Mouse (Mus musculus): ENCODE measurements around the gene Ppargc1a. TPM values are rescaled to one million over a fixed set of nuclear protein-coding genes. Genes with fewer than 3 reads are reported as not detected.
A peak's percentile ranks its signal among the peaks of the same experiment; 100 is the strongest.

Ppargc1a gene
- total RNA-seq, 2 experiments from 2014 or later = 28.9 to 96.0 TPM

DNA sequence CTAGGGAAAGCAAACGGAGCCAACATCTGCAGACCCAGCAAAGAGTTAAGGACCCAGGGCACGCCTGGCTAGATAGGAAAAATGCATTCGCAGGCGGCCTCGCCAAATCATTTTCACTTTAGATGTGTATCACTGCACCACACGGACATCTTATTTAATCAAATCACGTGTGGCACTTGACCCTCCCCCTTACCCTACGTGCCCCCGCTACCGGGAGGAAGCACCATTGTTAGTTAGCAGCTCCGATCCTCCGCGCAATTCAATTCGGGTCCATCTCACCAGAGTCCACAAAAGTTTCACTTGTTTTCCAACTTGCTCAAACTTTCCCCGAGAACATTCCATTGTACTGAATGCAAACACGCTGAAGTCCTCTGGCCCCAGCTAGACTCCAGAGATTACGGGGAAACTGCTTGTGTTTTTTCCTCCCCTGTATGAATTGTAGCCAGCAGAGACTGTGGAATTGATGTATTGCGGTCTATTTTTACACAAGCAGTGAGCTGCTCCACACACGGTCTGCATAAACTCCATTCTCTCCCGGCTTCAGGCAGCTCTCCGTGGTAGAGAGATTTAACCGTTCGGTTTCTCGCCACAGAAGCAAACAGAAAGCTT is 14.9 kb downstream of the Ppargc1a start:
- DNase-seq = peak; percentile 61

DNA sequence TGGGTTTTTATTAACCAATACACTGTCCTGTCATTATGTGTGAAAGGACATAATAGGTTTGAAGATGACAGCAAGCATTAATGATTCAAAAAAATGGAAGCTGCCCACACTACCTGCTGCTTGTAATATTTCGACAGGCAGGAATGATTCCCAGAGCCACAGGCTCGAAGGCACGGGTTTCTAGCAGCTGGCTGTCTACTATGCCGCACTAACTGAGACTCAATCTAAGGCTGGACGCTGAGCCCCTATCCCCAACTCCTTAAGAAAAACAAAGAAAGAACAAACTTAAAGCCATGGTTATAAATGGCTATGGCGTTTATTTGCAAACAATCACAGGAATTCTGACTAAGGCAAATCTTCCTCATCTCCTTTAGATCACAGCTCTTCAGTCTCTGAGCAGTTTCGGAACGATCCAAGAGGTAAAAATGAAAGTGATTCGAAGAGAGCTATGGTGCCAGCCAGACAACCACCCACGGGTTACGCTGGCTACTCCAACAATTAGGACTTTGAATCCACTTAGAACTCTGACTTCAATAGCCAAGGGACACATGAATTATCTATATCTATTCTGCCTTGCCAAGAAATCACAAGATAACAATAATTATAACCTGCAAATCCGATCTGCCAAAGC is 15.6 kb downstream of the Ppargc1a start:
- DNase-seq = peak; percentile 14

DNA sequence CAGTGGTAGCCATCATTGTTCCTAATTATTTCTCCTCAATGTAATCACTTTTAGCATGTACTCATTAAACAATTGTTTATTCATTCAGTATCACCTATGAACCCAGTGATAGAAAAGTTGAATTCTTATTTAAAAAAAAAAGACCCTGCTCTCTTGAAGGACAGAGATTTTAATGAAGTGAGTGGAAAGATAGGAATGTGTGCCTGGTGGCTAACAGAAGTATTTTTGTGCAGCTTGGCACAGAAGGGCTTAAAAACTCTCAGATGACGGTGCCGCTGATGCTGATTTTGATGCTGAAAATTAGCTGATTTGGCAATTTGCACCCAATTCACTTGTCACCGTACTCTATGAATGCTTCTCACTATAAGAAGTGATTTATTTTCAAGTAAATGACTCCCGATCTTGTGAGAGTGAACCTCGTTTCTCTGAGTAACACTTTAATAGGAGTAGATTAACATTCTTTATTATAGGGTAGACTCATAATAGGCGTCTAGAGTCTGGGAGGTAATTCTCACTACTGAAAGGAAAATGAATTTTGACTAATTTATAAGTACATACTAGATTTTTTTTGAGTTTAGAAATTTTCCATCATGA is 20.0 kb downstream of the Ppargc1a start:
- no peak for DNase-seq

DNA sequence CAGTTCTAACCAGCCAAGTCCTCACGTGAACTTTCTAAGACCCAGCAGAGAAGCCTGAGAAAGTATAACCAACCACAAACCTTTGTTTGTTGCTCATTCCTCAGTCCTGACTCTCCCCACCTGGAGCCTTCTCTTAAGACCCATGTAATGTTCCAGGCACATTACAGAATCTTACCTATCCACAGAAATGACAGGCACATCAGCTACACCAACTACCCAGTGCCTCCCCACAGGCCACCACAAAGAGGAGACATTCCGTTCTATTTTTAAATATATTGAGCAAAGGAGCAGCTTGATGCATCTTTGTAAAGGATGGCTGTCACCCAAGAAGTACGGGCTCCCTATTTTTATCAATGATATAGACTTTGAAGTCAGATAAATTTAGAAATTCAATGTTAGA is 20.7 kb downstream of the Ppargc1a start:
- no peak for DNase-seq

DNA sequence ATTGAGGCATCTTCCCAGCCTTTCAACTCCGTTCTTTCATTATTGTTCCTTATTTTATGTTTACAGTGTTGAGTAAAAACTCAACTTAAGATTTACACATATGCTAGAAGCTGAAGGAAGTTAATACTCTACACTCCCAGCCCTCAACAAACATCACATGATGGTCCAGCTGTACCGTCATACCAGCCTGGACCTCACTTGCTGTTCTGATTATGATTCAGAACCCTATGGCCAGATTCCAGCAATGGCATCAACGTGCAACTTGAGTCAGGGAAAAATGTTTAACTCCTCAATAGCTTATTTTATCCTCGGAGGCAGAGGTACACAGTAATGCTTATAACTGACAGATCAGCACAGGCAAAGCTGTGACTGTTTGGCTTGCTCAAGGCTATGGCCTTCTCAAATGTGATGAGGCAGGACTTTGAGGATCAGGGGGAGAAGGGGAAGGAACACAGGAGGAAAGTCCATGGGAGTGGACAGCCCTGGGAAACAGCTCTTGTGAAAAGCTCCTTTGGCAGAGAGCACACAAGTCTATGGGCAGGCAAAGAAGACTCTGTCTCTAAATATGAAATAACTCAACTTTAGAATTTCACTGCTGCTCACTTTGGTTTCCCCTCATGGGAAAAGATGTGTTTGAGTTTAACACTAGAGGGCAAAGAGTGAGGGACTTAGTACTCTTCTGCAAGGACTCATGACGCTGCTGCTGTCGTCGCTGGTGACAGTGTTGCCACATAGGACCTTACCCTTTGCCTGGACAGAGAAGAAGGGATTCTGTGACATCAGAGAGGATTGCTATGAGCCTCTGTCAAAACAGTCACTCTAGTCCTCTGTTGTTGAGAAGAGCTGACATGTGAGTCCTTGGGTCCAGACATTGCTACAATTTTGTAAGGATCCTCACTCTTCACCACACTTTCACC is 22.1 kb downstream of the Ppargc1a start:
- no peak for DNase-seq

DNA sequence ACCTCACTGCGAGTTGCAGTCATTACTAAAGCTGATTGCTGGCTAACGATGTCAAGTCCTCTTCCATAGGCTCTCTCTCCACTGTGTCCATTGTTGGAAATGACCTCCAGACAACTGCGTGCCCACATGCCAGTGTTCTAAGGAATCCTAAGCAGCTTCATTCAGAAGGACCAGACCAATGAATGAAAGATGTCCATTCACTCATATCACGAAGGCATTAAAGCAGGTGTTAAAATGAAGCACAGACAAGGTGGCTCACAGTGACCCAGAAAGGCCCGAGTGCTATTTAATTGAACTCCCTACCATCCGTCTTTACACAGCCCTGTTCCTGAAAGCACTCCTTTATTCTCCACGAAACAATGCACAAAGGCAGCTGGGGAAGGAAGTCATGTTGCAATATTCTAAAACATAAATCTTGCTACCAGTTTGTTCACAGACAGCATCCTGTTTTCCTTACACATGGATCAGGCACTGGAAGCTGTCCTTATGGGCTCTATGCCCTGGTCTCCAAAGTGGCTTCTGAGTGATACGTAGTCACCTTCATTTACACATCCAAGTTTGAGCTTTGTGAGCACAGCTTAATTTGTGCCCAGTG is 23.3 kb downstream of the Ppargc1a start:
- DNase-seq = no peak

DNA sequence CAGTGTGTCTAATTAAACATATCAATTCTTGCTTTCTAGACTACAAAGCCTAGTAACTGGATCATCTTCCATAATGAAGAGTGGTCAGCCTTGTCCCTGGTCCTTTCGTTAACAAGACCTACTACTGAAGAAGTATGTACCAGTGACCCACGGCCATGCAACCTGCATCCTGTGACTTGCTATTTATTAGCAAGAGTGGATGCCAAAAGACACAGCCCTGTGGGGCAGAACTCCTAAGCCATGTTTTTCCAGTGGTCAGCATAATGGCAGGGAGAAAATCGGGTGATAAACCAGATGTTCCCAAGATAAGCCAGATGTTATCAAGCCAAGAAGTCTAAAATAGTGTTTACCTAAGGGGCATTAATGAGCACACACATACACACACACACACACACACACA is 26.0 kb downstream of the Ppargc1a start:
- DNase-seq = no peak

DNA sequence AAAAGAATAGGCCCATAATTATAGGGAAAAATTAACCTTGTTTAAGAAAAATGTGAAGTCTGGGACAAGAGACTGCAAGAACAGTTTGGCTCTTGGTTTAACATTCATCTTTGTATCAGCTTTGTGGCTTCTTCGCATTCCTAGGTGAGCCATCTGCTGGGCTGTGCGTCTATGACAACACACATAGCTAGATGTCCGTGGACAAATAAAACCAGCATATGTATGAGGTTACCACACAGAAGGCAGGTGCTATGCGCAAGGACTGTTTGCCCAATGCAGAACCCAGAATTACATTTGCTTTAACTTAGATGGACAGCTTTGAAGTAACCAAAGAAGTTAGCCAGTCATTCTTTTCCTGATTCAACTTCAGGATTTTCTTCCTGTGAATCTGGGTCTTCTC is 26.7 kb downstream of the Ppargc1a start:
- DNase-seq = no peak

DNA sequence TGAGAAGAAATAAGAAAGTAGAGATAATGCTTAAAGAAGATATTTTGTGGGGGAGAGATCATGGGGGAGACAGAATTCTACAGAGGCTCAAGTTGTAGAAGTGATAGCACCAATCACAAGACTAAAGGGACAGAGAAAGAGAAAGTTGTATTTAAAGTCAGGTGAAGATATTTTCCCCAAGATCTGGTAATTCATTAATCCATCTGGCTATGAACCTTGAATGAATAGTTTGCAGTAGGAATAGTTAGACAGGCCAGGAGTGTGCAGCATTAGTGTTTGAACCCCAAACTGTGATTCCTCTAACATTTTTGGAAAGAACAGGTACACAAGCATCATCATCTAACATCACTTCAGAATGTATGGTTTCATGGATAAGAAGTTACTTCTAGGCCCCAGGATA is 28.0 kb downstream of the Ppargc1a start:
- no peak for DNase-seq

DNA sequence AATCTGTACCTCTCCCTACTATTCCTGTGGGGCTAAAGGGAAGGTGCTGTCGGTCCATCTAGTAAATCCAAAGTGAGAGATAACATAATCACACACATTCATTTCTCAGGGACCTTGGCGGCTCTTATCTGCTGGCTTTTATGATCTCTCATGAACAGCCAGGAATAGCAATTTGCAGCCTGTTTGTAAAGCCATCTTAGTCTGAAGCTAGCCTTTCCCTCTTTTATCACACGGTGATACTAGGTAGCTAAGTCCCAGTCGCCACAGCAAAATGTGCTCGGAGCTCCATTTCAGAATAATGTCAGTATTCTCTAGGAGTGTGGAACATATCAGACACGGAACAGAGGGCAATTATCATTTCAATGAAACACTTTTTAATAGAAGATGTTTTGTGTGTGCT is 29.2 kb downstream of the Ppargc1a start:
- DNase-seq = no peak

DNA sequence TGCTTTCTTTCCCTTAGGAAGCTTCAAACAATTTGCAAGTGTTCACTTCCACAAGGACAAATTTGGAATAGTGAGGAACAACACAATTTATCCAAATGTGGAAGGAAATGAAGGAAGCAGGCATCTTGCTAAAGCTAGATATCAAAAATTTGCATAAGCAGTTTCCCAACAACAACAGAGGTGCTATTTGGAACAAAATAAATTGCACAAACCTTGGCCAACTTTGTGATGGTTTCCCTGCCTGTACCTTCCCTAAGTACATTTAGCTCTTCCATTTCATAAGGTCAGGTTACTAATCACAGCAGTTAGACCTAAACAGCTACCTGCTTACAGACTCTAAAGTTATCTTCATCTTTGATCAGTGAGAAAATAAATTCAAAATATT is 29.9 kb downstream of the Ppargc1a start:
- DNase-seq = no peak

DNA sequence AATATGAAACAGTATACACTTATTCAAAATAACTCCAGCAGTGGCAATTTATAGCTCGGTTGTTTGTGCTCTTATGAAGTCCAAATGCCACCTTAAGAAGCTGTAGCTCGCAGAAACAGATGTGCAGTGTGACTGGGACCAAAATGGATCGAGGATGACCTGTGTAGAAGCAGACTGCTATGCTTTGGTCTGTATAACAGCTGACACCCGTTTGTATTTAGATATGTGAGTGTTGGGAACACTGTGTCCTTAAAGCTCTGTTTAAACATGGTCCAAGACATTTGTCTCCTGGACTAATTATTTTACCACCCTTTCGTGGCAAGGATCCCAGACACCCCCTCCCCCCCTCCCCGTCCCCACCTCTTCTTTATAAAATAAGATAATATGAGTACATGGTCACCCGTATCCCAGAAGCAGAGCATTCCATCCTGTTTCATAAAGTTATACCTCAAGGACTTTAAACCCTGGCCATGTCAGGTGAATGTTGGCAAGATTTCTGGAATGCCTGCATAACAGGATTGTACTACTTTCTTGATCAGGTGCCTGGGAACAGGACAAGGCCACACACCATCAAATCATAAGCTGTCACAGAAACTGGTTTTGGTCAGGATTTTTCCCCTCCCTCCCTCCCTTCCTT is 30.4 kb downstream of the Ppargc1a start:
- DNase-seq = no peak

DNA sequence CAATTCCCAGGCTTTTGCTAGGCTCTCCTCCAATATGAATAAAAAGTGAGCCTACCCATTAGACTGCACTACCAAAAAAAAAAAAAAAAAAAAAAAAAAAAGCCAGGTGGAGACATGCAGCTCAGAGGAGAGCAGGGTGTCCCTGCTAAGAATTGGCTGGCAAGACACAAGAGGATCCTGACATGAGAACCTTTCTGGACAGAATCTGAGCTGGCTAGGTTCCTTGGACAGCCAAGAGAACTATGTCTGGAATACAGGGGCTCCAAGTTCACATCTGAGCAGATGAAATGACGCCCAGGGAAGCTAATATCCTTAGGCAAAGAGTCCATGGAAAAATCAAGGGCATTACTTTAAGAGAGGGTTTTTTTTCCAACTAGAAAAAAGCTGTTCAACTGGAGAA is 33.1 kb downstream of the Ppargc1a start:
- DNase-seq = peak; percentile 70

DNA sequence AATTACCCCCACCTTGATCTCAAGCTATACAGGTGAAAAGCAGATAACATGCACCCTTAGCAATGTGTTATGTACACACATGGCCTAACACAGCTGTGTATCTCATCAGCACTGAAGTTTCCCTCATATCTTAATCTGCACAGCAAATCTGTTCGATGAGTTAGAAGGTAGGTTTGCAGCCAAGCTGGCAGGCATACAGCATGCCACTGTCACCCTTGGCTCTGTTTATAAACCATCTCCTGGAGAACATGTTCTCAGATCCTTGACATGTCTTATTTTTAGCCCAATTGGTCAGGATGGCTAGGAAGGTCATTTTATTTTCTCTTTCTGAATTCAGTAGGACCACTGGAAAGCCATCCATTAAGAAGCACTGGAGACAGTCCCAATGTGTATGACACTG is 36.2 kb downstream of the Ppargc1a start:
- DNase-seq = peak; percentile 55

DNA sequence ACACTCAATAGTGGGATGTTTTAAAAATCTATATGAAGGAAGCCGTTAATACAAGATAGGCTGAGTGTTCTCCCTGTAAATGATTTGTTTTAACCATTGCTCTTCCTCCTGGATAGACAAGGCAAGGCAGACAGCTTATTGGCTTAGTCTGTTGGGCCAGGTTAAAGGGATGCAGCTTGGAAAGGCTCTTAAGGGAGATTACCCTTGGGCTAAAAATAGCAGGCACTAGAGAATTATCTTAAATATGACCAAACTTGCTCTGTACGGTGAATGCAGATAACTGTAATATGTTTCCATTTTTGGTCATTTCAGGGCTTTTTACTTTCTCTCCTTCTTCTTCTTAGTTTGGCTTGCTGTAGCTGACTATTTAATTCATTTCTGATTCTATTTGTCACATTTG is 38.1 kb downstream of the Ppargc1a start:
- DNase-seq = no peak

DNA sequence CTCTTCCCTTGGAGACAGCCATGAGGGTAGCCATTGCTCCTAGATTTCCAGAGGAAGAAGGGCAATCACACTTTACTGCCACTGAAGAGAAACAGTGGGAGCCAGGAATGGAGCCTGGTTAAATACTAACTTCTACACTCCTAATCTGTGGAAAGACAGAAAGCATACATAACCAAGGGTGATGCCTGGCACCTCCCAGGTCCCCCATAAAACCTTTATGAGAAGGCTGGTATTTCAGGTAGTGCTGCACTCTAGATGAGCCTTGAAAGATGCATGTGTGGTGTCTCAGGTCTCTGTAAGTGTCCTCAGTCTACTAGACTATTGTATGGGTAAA is 39.4 kb downstream of the Ppargc1a start:
- DNase-seq = no peak

DNA sequence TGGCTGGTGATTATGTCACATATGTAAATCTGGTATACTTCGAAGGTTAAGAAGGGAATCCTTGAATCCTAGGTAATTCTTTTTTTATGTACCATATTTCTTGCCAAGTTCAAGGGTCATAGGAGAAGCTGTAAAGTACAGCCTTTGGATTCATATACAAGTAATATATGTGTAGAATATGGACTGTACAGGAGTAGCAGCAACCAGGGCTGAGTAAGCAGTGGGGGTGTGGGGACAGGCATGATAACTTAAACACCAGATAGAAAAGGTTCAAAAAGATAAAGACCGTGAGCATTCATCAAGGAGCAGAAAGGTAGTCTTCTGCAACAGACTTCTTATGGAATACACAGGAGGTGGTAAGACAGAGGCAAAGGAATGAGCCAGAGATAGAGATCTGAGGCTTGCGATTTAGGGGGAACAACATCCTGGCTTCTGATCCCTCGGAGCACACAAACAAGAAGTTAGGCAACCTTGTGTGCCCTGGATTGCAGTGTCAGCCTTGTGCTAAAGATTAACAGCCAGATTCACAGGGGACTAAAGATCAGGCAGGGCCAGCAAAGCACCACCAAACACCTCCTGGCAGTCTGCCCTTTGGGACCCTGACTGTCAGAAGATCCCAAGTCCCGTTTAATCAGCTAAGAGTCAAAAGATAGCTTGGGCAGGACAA is 39.9 kb downstream of the Ppargc1a start:
- DNase-seq = no peak

DNA sequence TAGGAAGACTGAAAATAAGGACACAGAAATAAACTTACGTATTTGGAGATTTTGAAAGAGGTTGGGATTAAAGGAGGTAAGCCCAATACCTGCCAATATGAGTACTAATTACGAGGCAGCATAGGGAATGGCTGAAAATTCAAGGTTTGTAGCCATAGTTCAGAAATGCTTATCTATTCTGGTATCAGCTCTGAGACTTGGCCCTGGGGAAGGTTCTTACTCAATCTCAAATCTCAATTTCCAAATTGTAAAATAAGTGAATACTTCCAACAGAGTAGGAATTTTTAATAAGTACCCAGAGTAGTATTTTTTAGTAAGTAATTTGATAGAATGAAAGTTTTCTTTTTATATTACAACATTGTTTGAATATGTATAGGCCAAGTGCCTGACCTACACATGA is 41.7 kb downstream of the Ppargc1a start:
- DNase-seq = no peak

DNA sequence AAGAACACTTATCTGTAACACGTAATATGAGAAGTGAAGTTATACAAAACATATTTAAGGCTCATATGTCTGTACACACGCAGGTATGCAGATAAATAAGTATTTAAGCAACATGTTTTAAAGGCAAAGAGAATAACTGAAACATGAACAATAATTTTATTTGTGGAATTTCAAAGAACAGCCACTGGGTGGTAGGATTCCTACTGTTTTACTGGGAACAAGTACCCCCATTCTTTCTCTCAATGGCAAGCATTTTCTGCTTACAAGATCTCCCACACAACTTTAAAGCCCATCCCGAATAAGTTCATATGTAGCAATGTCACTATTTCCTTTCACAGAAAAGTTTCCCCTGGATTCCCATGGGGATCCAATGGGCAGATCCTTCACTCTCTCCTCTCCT is 46.7 kb downstream of the Ppargc1a start:
- DNase-seq = no peak

DNA sequence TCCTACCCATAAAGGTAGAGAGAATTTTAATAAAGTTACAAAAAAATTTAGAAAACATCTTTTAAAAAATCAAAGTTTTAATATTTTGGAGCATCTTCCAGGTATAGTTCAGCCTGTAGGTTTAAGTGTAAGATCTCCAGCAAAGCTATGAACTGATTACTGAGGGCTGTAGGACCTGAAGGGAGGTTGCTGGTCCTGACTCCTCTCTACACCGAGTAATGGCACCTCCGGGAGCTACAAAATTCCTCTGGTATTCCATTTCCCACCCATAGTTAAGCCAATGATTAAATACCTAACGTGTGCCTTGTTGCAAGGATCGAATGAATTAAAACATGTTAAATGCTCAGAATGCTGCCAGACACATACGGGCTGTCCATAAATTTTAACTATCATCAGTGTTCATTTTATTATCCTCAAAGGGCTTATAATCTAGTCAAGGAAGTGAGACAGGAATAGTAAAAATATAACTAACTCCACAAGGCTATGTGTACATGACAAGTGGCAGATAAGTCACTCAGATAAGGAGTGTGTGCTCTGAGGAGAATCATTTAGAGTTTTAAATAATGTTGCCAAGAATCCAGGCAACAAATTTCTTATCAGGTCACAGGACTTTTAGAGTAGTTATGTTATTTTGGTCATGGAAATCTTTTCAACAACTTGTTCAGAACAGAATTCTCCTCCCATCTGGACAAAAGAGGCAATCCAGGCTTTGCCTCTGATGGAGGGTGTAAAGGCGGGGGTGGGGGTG is 49.9 kb downstream of the Ppargc1a start:
- no peak for DNase-seq

DNA sequence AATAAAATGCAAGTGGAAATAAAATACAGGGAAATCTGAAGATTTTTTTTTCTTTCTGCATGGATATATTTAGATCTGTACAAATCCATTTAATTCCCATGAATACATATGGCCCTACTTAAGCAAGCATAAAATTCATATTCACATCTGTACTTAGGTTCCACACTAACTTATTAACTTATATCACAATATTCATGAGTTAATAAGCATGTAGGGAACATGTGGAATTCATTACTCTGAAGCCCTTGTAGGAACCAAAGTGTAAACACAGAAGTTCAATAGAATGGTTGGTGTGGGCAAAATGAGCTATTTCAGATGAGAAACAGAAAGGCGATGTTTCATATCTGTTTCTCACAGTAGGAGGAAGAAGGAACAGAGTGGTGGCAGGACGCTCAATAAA is 62.9 kb downstream of the Ppargc1a start:
- DNase-seq = no peak
